Mouse (Mus musculus): Measurements from ENCODE around the gene Atp8a2.

DNA sequence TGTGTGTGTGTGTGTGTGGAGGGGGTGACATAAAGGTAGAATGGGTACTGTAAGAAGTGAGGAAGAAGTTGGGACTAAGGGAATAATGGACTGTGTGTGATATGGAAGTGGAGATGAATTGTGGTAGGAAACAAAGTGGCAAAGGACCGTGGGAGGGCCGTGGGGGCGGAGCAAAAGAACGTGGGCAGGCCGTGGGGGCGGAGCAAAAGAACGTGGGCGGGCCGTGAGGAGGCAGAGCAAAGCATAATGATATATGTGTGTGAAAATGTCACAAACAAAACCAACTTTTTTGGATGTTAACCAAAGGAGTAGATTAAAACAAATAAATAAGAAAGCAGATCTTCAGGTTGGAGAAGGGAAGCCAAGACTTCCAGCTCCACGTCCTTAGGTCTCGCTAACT lies 44.6 kb downstream of the Atp8a2 start:
- TF ChIP-seq POLR2A (IDR thresholded peaks at IDR 0.05; ENCODE audit: borderline replicate concordance, low read depth, low read length) = no peak
- TF ChIP-seq CTCF (IDR thresholded peaks at IDR 0.05; ENCODE audit: low read depth, low read length) = no peak
